Mouse (Mus musculus): ENCODE measurements at regions not wholly inside any gene's neighbourhood (a gene's known extent, or its start where the extent isn't known, plus 50 kb on each side); places are given as distances from the start of the nearest gene placed in this dataset.

DNA sequence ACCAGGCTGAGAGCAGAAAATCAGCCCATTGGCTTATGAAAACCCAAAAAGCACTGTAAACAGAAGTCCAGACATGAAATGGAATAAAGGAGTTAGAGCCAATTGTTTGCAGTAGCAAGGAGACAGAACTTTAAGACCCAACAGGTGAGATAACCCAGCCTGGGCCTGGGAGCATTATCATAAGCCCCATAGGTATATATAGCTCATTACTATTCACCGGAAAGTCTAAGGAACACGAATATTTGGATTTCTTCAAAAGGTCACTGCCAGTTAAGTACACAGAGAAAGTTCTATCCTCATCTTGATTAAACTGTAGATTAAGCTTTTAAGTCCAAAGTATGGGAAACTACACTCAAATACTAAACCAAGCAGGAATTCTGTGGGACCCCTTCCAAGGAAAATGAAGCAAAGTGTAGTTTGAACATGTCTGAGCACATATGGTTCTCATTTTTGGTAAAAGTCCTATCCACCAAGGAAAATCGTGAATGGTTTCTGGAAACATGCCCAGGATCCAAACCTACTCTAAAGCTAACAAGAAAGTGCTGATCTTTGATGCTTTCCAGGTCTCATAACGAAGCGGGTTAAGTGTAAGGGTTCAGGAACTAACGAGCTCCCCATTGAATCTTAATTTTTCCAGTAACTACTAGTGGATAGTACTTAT is 51.5 kb upstream of the Dmac1 start:
- Histone ChIP-seq H3K36me3 (no peaks in the 10 kb centered on the region), H3K9ac (replicated peaks) (no peak overlapping the region), H3K27ac (replicated peaks) (no peak overlapping the region), H3K27me3 (no peaks in the 10 kb centered on the region), H3K9me3 (no peaks in the 10 kb centered on the region), H3K4me3 (no peak overlapping the region), H3K4me2 (replicated peaks) (no peak overlapping the region), H3K4me1 (no peaks in the 10 kb centered on the region)
- ATAC-seq (ENCODE audit: low FRiP score, low read depth): no peak
- 81% methylated on average over 6 of the region's 6 CpGs for WGBS
